Mouse (Mus musculus): ENCODE measurements around the gene Prmt8. TPM values are rescaled to one million over a fixed set of nuclear protein-coding genes. Genes with fewer than 3 reads are reported as not detected.

Gene Prmt8
- polyA plus RNA-seq, 1 experiment from 2014 or later = 3.0 TPM

GRCm38 (mm10) chr6:127765573-127765972 is 3.7 kb downstream of the Prmt8 start:
- Histone ChIP-seq H3K27ac (no peak overlapping the region), H3K4me1 (peaks cover 27% of the 10 kb centered on the region), H3K9me3 (no peaks in the 10 kb centered on the region), H3K9ac (no peak overlapping the region), H3K4me2 (replicated peaks) (no peak overlapping the region), H3K36me3 (no peaks in the 10 kb centered on the region), H3K27me3 (peaks cover 66% of the 10 kb centered on the region), H3K4me3 (no peak overlapping the region)
- 51% methylated on average over 5 of the region's 5 CpGs for WGBS
- no peak for ATAC-seq (ENCODE audit: insufficient number of reproducible peaks, insufficient read depth, low FRiP score, low TSS enrichment)

- Histone ChIP-seq H3K4me2 (replicated peaks) (no peak overlapping the region), H3K9ac (no peak overlapping the region), H3K9me3 (no peaks in the 10 kb centered on the region), H3K4me1 (no peaks in the 10 kb centered on the region), H3K4me3 (no peak overlapping the region), H3K36me3 (no peaks in the 10 kb centered on the region), H3K27me3 (0 out of 2 replicates have a peak, but pooled peaks cover 3% of the 10 kb centered on the region), H3K27ac (no peak overlapping the region)
- ATAC-seq (ENCODE audit: insufficient number of reproducible peaks, insufficient read depth, low FRiP score, low TSS enrichment) = no peak
- 49% methylated on average over 4 of the region's 4 CpGs for WGBS
These were observed 11.0 kb downstream of the Prmt8 start for GRCm38 (mm10) chr6:127758264-127758663.

GRCm38 (mm10) chr6:127757667-127758167 is 11.6 kb downstream of the Prmt8 start:
- H3K9ac ChIP-seq = no peak overlapping the region
- no peaks in the 10 kb centered on the region for H3K36me3 ChIP-seq
- ATAC-seq (ENCODE audit: insufficient number of reproducible peaks, insufficient read depth, low FRiP score, low TSS enrichment) = no peak
- no peak overlapping the region for H3K4me2 ChIP-seq (replicated peaks)
- no peak overlapping the region for H3K27ac ChIP-seq
- H3K4me1 ChIP-seq = peaks cover 3% of the 10 kb centered on the region
- WGBS = 75% methylated on average over 5 of the region's 5 CpGs
- 0 out of 2 replicates have a peak, but pooled peaks cover 3% of the 10 kb centered on the region for H3K27me3 ChIP-seq
- H3K4me3 ChIP-seq = no peak overlapping the region
- H3K9me3 ChIP-seq = no peaks in the 10 kb centered on the region

- Histone ChIP-seq H3K9me3 (no peaks in the 10 kb centered on the region), H3K36me3 (no peaks in the 10 kb centered on the region), H3K9ac (no peak overlapping the region), H3K4me2 (replicated peaks) (no peak overlapping the region), H3K27ac (no peak overlapping the region), H3K4me3 (no peak overlapping the region), H3K4me1 (peaks cover 9% of the 10 kb centered on the region), H3K27me3 (no peaks in the 10 kb centered on the region)
- ATAC-seq (ENCODE audit: insufficient number of reproducible peaks, insufficient read depth, low FRiP score, low TSS enrichment) = no peak
- 50% methylated on average over 12 of the region's 12 CpGs for WGBS
These were observed 12.4 kb downstream of the Prmt8 start for GRCm38 (mm10) chr6:127756856-127757255.

GRCm38 (mm10) chr6:127753228-127753627 is 16.0 kb downstream of the Prmt8 start:
- 58% methylated on average over 6 of the region's 6 CpGs for WGBS
- no peak for ATAC-seq (ENCODE audit: insufficient number of reproducible peaks, insufficient read depth, low FRiP score, low TSS enrichment)

GRCm38 (mm10) chr6:127752681-127753080 is 16.6 kb downstream of the Prmt8 start:
- H3K4me1 ChIP-seq = peaks cover 9% of the 10 kb centered on the region
- no peak overlapping the region for H3K4me2 ChIP-seq (replicated peaks)
- no peak overlapping the region for H3K27ac ChIP-seq
- ATAC-seq (ENCODE audit: insufficient number of reproducible peaks, insufficient read depth, low FRiP score, low TSS enrichment) = no peak
- no peaks in the 10 kb centered on the region for H3K9me3 ChIP-seq
- H3K9ac ChIP-seq = no peak overlapping the region
- H3K4me3 ChIP-seq = no peak overlapping the region
- H3K36me3 ChIP-seq = no peaks in the 10 kb centered on the region
- WGBS = 49% methylated on average over 3 of the region's 3 CpGs
- no peaks in the 10 kb centered on the region for H3K27me3 ChIP-seq

More at GRCm38 (mm10) chr6:127753228-127753627, 16.0 kb downstream of the Prmt8 start:
- no peak overlapping the region for H3K4me2 ChIP-seq (replicated peaks)
- H3K27me3 ChIP-seq = no peaks in the 10 kb centered on the region
- peaks cover 9% of the 10 kb centered on the region for H3K4me1 ChIP-seq
- H3K4me3 ChIP-seq = no peak overlapping the region
- no peaks in the 10 kb centered on the region for H3K36me3 ChIP-seq
- no peak overlapping the region for H3K9ac ChIP-seq
- H3K27ac ChIP-seq = no peak overlapping the region
- no peaks in the 10 kb centered on the region for H3K9me3 ChIP-seq

GRCm38 (mm10) chr6:127751499-127751898 is 17.8 kb downstream of the Prmt8 start:
- 88% methylated on average over 9 of the region's 9 CpGs for WGBS
- no peaks in the 10 kb centered on the region for H3K27me3 ChIP-seq
- peaks cover 9% of the 10 kb centered on the region for H3K4me1 ChIP-seq
- no peaks in the 10 kb centered on the region for H3K9me3 ChIP-seq
- no peak overlapping the region for H3K27ac ChIP-seq
- H3K36me3 ChIP-seq = no peaks in the 10 kb centered on the region
- no peak overlapping the region for H3K9ac ChIP-seq
- no peak overlapping the region for H3K4me2 ChIP-seq (replicated peaks)
- no peak overlapping the region for H3K4me3 ChIP-seq
- no peak for ATAC-seq (ENCODE audit: insufficient number of reproducible peaks, insufficient read depth, low FRiP score, low TSS enrichment)

GRCm38 (mm10) chr6:127748793-127749192 is 20.5 kb downstream of the Prmt8 start:
- 83% methylated on average over 8 of the region's 8 CpGs for WGBS

GRCm38 (mm10) chr6:127742290-127742689 is 27.0 kb downstream of the Prmt8 start:
- Histone ChIP-seq H3K4me1 (no peaks in the 10 kb centered on the region), H3K36me3 (no peaks in the 10 kb centered on the region), H3K27ac (no peak overlapping the region), H3K4me3 (no peak overlapping the region), H3K9me3 (no peaks in the 10 kb centered on the region), H3K4me2 (replicated peaks) (no peak overlapping the region), H3K9ac (no peak overlapping the region), H3K27me3 (no peaks in the 10 kb centered on the region)
- ATAC-seq (ENCODE audit: insufficient number of reproducible peaks, insufficient read depth, low FRiP score, low TSS enrichment) = no peak
- WGBS = 83% methylated on average over 12 of the region's 12 CpGs

More at GRCm38 (mm10) chr6:127748793-127749192, 20.5 kb downstream of the Prmt8 start:
- Histone ChIP-seq H3K4me1 (peaks cover 9% of the 10 kb centered on the region), H3K9me3 (no peaks in the 10 kb centered on the region), H3K4me2 (replicated peaks) (no peak overlapping the region), H3K9ac (no peak overlapping the region), H3K4me3 (no peak overlapping the region), H3K36me3 (no peaks in the 10 kb centered on the region), H3K27ac (no peak overlapping the region), H3K27me3 (no peaks in the 10 kb centered on the region)
- no peak for ATAC-seq (ENCODE audit: insufficient number of reproducible peaks, insufficient read depth, low FRiP score, low TSS enrichment)

- no peak for ATAC-seq (ENCODE audit: insufficient number of reproducible peaks, insufficient read depth, low FRiP score, low TSS enrichment)
- H3K27ac ChIP-seq = no peak overlapping the region
- WGBS = 80% methylated on average over 6 of the region's 6 CpGs
These were observed 28.1 kb downstream of the Prmt8 start for GRCm38 (mm10) chr6:127741162-127741561.

GRCm38 (mm10) chr6:127740711-127741110 is 28.6 kb downstream of the Prmt8 start:
- Histone ChIP-seq H3K36me3 (no peaks in the 10 kb centered on the region), H3K9me3 (no peaks in the 10 kb centered on the region), H3K27me3 (no peaks in the 10 kb centered on the region), H3K4me3 (no peak overlapping the region), H3K4me1 (0 out of 2 replicates have a peak, but pooled peaks cover under 1% of the 10 kb centered on the region), H3K27ac (no peak overlapping the region), H3K4me2 (replicated peaks) (no peak overlapping the region), H3K9ac (no peak overlapping the region)
- ATAC-seq (ENCODE audit: insufficient number of reproducible peaks, insufficient read depth, low FRiP score, low TSS enrichment) = no peak
- 83% methylated on average over 9 of the region's 9 CpGs for WGBS

More at GRCm38 (mm10) chr6:127741162-127741561, 28.1 kb downstream of the Prmt8 start:
- H3K4me2 ChIP-seq (replicated peaks) = no peak overlapping the region
- H3K4me1 ChIP-seq = no peaks in the 10 kb centered on the region
- H3K27me3 ChIP-seq = no peaks in the 10 kb centered on the region
- no peaks in the 10 kb centered on the region for H3K36me3 ChIP-seq
- H3K9ac ChIP-seq = no peak overlapping the region
- no peak overlapping the region for H3K4me3 ChIP-seq
- H3K9me3 ChIP-seq = no peaks in the 10 kb centered on the region

GRCm38 (mm10) chr6:127739921-127740320 is 29.4 kb downstream of the Prmt8 start:
- Histone ChIP-seq H3K9me3 (no peaks in the 10 kb centered on the region), H3K27me3 (no peaks in the 10 kb centered on the region), H3K4me2 (replicated peaks) (no peak overlapping the region), H3K27ac (no peak overlapping the region), H3K36me3 (no peaks in the 10 kb centered on the region), H3K9ac (no peak overlapping the region), H3K4me3 (no peak overlapping the region), H3K4me1 (0 out of 2 replicates have a peak, but pooled peaks cover 5% of the 10 kb centered on the region)
- no peak for ATAC-seq (ENCODE audit: insufficient number of reproducible peaks, insufficient read depth, low FRiP score, low TSS enrichment)
- 71% methylated on average over 5 of the region's 5 CpGs for WGBS

All from embryonic facial prominence, embryonic 12.5 days (tissue).